Mouse (Mus musculus): ENCODE measurements around the gene Gmpr2. TPM values are rescaled to one million over a fixed set of nuclear protein-coding genes. Genes with fewer than 3 reads are reported as not detected.

Gmpr2 gene
- polyA plus RNA-seq, 1 experiment from 2014 or later: 63.4 TPM

DNA sequence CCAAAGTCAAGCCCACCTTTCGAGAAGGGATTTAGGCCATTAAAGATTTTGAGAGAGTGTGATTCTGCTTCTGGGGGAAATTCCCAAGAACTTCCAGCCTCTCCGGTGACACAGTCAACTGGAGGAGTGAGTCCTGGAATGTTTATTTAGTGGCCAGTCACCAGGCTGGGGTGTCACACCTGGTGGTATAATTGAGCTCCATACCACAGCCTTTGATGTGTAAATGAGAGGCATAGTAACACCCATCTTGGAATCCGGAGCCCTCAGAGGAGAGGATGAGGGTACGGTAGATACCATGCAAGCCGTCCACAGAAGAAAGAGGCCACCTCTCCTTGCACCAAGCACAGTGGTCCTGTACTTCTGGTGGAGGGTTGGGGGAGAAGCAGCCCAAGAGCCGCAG is 31.0 kb downstream of the Gmpr2 start:
- Histone ChIP-seq H3K27ac (ENCODE audit: low read length) (no peak overlapping the region), H3K36me3 (ENCODE audit: control insufficient read depth, insufficient read depth, low read length) (no peaks in the 10 kb centered on the region), H3K4me2 (ENCODE audit: low read depth, low read length) (no peak overlapping the region), H3K27me3 (ENCODE audit: control insufficient read depth, insufficient read depth, low read length) (no peaks in the 10 kb centered on the region), H3K9me3 (replicated peaks; ENCODE audit: control insufficient read depth, low read length) (no peaks in the 10 kb centered on the region), H3K4me1 (ENCODE audit: control insufficient read depth, insufficient read depth, low read length) (no peaks in the 10 kb centered on the region), H3K4me3 (replicated peaks; ENCODE audit: low read length) (no peak overlapping the region), H3K9ac (ENCODE audit: low read length) (no peak overlapping the region)
- no peak for ATAC-seq (ENCODE audit: insufficient read depth, low FRiP score)
- 46% methylated on average over 6 of the region's 6 CpGs for WGBS

DNA sequence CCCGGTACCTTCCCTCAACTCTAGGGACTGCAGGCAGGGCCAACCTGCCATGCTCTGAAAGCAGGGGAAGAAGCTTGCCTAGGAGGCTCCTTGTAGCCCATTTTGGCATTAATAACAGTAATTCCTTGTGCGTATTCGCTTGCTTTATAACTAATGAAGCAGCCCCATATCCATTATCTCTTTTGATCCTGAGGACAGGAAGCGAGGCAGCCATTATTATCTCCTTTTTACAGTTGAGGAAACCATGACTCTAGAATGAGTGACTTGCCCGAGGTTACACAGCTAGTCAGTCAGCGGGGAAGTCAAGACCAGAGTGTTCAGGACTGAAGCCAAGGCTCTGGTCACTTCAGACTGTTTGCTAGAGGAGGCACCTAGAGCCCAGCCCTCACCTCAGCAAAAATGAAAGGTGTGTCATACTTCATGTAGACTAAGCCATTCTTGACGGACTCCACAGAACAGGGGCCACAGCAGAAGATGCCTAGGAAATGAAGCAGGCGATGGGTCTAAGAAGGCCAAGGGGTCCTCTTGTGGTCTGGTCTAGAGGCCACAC is 34.4 kb downstream of the Gmpr2 start:
- Histone ChIP-seq H3K27me3 (ENCODE audit: control insufficient read depth, insufficient read depth, low read length) (no peaks in the 10 kb centered on the region), H3K4me3 (replicated peaks; ENCODE audit: low read length) (no peak overlapping the region), H3K9me3 (replicated peaks; ENCODE audit: control insufficient read depth, low read length) (no peaks in the 10 kb centered on the region), H3K36me3 (ENCODE audit: control insufficient read depth, insufficient read depth, low read length) (no peaks in the 10 kb centered on the region), H3K4me1 (ENCODE audit: control insufficient read depth, insufficient read depth, low read length) (no peaks in the 10 kb centered on the region), H3K9ac (ENCODE audit: low read length) (no peak overlapping the region), H3K27ac (ENCODE audit: low read length) (no peak overlapping the region), H3K4me2 (ENCODE audit: low read depth, low read length) (no peak overlapping the region)
- WGBS: 80% methylated on average over 8 of the region's 8 CpGs
- no peak for ATAC-seq (ENCODE audit: insufficient read depth, low FRiP score)

DNA sequence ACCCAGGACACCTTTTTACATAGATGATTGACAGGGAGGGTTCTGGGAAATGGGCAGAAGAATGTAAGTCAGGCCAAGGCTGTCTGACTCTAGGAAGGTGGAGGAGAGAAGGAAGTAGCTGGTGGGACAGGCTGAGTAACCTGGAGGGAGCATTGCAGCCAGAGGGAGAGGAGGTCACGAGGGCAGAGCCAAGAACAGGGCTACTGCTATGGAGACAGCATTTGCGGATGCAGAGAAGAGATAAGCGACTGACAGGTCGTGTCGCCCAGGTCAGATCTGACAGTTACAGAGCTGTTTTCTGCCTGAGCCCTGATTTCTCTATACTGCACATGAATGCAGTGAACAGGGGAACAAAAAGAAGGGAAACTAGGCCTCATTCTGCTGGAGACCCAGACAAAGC is 35.7 kb downstream of the Gmpr2 start:
- H3K27me3 ChIP-seq (ENCODE audit: control insufficient read depth, insufficient read depth, low read length): no peaks in the 10 kb centered on the region
- no peaks in the 10 kb centered on the region for H3K36me3 ChIP-seq (ENCODE audit: control insufficient read depth, insufficient read depth, low read length)
- WGBS: 59% methylated on average over 5 of the region's 5 CpGs

DNA sequence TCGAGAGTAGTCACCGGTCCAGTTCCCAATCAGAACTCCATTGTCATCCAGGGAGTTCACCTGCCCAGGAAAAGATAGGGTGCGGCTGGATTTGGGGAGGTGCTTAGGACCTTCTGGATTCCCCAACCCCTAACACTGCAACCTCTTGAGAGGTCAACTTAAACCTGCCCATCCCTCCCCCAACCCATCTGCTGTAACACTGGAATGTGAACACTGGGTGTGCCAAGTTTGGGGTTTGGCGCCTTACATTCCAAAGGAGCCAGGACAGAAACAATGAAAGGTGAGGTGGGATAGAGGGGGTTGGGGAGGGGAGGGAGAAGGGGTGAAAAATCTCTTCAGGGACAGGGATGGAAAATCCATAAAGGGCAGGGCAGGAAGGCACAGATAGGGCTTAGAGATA is 37.8 kb downstream of the Gmpr2 start:
- no peak overlapping the region for H3K27ac ChIP-seq (ENCODE audit: low read length)
- peaks cover 10% of the 10 kb centered on the region for H3K4me1 ChIP-seq (ENCODE audit: control insufficient read depth, insufficient read depth, low read length)
- H3K9me3 ChIP-seq (replicated peaks; ENCODE audit: control insufficient read depth, low read length): no peaks in the 10 kb centered on the region
- no peaks in the 10 kb centered on the region for H3K36me3 ChIP-seq (ENCODE audit: control insufficient read depth, insufficient read depth, low read length)
- H3K4me2 ChIP-seq (ENCODE audit: low read depth, low read length): 0 out of 2 replicates have a peak overlapping the region, but pooled peaks have one; percentile 20
- H3K4me3 ChIP-seq (replicated peaks; ENCODE audit: low read length): no peak overlapping the region
- no peak overlapping the region for H3K9ac ChIP-seq (ENCODE audit: low read length)
- 64% methylated on average over 4 of the region's 4 CpGs for WGBS
- no peak for ATAC-seq (ENCODE audit: insufficient read depth, low FRiP score)
- no peaks in the 10 kb centered on the region for H3K27me3 ChIP-seq (ENCODE audit: control insufficient read depth, insufficient read depth, low read length)

More for the DNA sequence above, 35.7 kb downstream of the Gmpr2 start:
- H3K9ac ChIP-seq (ENCODE audit: low read length): no peak overlapping the region
- H3K9me3 ChIP-seq (replicated peaks; ENCODE audit: control insufficient read depth, low read length): no peaks in the 10 kb centered on the region
- no peaks in the 10 kb centered on the region for H3K4me1 ChIP-seq (ENCODE audit: control insufficient read depth, insufficient read depth, low read length)
- ATAC-seq (ENCODE audit: insufficient read depth, low FRiP score): no peak
- no peak overlapping the region for H3K4me3 ChIP-seq (replicated peaks; ENCODE audit: low read length)
- H3K27ac ChIP-seq (ENCODE audit: low read length): no peak overlapping the region
- no peak overlapping the region for H3K4me2 ChIP-seq (ENCODE audit: low read depth, low read length)

DNA sequence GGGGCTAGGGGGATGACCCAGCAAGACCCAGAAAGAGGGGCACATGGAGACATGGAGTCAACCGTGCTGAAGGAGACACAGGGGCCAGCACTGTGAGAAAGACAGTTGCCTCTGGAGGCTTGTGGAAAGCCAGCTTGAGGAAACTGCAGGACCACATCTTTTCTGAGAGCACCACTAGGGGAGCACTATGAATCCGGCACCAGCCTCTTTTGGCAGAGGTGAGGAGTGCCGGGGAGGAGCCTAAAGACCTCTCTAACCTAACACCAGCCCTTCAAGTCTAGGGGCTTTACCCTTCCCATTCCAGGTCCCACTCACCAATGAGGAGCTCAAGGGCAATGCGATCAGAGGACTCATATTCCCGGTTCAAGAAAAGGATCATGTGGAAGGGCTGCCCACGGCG is 40.0 kb downstream of the Gmpr2 start:
- Histone ChIP-seq H3K9ac (ENCODE audit: low read length) (peak overlapping the region; percentile 68; the same call in 1 of the 2 replicates), H3K9me3 (replicated peaks; ENCODE audit: control insufficient read depth, low read length) (no peaks in the 10 kb centered on the region), H3K36me3 (ENCODE audit: control insufficient read depth, insufficient read depth, low read length) (no peaks in the 10 kb centered on the region), H3K27ac (ENCODE audit: low read length) (peak overlapping the region; percentile 87), H3K4me1 (ENCODE audit: control insufficient read depth, insufficient read depth, low read length) (peaks cover 15% of the 10 kb centered on the region), H3K27me3 (ENCODE audit: control insufficient read depth, insufficient read depth, low read length) (no peaks in the 10 kb centered on the region), H3K4me2 (ENCODE audit: low read depth, low read length) (peak overlapping the region; percentile 11; the same call in 1 of the 2 replicates), H3K4me3 (replicated peaks; ENCODE audit: low read length) (peak overlapping the region; percentile 37)
- ATAC-seq (ENCODE audit: insufficient read depth, low FRiP score): no peak
- 78% methylated on average over 7 of the region's 7 CpGs for WGBS

DNA sequence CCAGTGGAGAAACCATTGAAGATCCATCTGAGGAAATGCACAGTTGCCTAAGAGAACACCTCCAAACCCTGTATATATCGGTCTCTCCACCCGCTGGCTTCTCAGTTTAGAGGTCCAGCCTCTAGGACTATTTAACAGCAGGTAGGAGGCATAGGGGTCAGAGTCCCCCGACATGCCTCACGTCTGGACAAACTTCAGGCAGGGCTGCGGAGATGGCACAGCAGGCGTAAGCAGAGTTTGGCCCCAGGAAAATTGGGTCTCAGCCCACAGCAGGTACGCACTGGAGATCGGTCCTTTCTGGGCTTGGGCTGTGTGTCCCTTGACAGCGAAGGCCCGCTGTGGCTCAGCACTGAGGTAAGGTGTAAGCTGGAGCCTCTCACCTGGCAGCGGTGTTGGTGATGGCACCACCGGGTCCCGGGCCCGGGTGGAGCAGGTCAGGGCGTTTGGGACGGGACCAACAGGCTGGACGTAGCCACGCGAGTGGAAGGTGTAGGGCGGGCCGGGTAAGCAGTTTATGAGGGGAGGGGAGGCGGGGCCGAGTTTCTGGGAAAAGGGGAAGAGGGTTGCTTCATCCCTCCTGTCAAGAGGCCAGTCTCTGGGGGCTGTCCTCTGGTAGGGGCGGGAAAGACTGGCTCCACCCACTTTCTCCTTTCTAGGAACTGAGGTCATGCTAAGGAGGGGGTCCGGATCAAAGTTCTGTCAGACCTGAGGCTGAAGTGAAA is 41.4 kb downstream of the Gmpr2 start:
- peak overlapping the region; percentile 68 for H3K9ac ChIP-seq (ENCODE audit: low read length)
- H3K27me3 ChIP-seq (ENCODE audit: control insufficient read depth, insufficient read depth, low read length): no peaks in the 10 kb centered on the region
- no peaks in the 10 kb centered on the region for H3K36me3 ChIP-seq (ENCODE audit: control insufficient read depth, insufficient read depth, low read length)
- ATAC-seq (ENCODE audit: insufficient read depth, low FRiP score): peak; percentile 48; the same call in 1 of the 2 replicates
- H3K4me3 ChIP-seq (replicated peaks; ENCODE audit: low read length): peak overlapping the region; percentile 37
- H3K4me2 ChIP-seq (ENCODE audit: low read depth, low read length): peak overlapping the region; percentile 53
- peak overlapping the region; percentile 87 for H3K27ac ChIP-seq (ENCODE audit: low read length)
- peaks cover 15% of the 10 kb centered on the region for H3K4me1 ChIP-seq (ENCODE audit: control insufficient read depth, insufficient read depth, low read length)
- WGBS: 11% methylated on average over 25 of the region's 25 CpGs
- no peaks in the 10 kb centered on the region for H3K9me3 ChIP-seq (replicated peaks; ENCODE audit: control insufficient read depth, low read length)

DNA sequence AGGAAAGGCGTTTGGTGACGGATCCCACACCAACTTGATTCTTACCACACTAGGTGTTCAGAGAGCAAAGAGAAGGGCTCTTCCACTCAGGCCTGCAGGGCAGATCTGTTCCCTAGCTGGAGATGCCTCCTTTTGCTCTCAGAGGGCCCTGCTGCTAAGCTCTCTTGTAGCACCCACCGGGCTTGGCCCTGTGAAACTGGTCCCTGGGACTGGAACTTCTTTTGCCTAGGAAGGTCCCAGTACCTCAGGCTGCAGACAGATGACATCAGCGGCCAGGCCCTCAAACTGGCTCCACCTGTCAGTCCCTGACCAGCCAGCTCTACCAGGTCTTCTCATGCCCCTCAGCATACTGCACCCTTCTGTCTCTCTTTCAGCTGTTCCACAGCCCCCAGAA is 42.0 kb downstream of the Gmpr2 start, which contains the start of gene Tgm1:
TSS of gene Tgm1 (minus strand) at position 198 of the 394 bp plus-strand sequence.
- H3K4me1 ChIP-seq (ENCODE audit: control insufficient read depth, insufficient read depth, low read length): peaks cover 15% of the 10 kb centered on the region
- 23% methylated on average over 4 of the region's 4 CpGs for WGBS

DNA sequence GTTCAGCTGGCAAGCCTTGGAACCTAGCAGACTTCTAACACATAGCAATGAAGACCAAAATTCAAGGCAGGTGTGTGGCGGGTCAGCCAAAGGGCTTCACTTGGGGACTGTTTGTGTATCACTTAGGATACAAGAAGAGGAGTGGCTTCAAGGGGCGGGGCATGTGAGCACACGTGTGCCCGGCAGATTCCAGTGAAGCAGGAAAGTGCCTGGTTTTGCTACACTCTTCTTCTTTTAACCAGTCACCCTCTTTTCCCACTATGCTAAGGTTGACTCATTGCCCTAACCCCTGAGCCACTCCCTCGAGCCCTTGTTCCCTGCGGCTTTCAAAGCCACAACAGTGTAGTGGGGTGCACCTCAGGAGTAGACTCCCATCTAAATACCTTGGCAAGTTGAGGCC is 43.2 kb downstream of the Gmpr2 start:
- Histone ChIP-seq H3K36me3 (ENCODE audit: control insufficient read depth, insufficient read depth, low read length) (no peaks in the 10 kb centered on the region), H3K9me3 (replicated peaks; ENCODE audit: control insufficient read depth, low read length) (no peaks in the 10 kb centered on the region), H3K4me3 (replicated peaks; ENCODE audit: low read length) (no peak overlapping the region), H3K27ac (ENCODE audit: low read length) (peak overlapping the region; percentile 87), H3K4me2 (ENCODE audit: low read depth, low read length) (no peak overlapping the region), H3K9ac (ENCODE audit: low read length) (no peak overlapping the region), H3K27me3 (ENCODE audit: control insufficient read depth, insufficient read depth, low read length) (no peaks in the 10 kb centered on the region), H3K4me1 (ENCODE audit: control insufficient read depth, insufficient read depth, low read length) (peaks cover 15% of the 10 kb centered on the region)
- ATAC-seq (ENCODE audit: insufficient read depth, low FRiP score): peak; percentile 78
- 30% methylated on average over 6 of the region's 6 CpGs for WGBS

More for the DNA sequence above, 42.0 kb downstream of the Gmpr2 start, which contains the start of gene Tgm1:
- Histone ChIP-seq H3K9ac (ENCODE audit: low read length) (peak within 1 kb of the TSS; percentile 68), H3K36me3 (ENCODE audit: control insufficient read depth, insufficient read depth, low read length) (no peaks in the 10 kb centered on the region), H3K4me2 (ENCODE audit: low read depth, low read length) (peak within 1 kb of the TSS; percentile 53), H3K9me3 (replicated peaks; ENCODE audit: control insufficient read depth, low read length) (no peaks in the 10 kb centered on the region), H3K4me3 (replicated peaks; ENCODE audit: low read length) (peak within 1 kb of the TSS; percentile 37), H3K27me3 (ENCODE audit: control insufficient read depth, insufficient read depth, low read length) (no peaks in the 10 kb centered on the region), H3K27ac (ENCODE audit: low read length) (peak within 1 kb of the TSS; percentile 87)
- ATAC-seq (ENCODE audit: insufficient read depth, low FRiP score): no peak

DNA sequence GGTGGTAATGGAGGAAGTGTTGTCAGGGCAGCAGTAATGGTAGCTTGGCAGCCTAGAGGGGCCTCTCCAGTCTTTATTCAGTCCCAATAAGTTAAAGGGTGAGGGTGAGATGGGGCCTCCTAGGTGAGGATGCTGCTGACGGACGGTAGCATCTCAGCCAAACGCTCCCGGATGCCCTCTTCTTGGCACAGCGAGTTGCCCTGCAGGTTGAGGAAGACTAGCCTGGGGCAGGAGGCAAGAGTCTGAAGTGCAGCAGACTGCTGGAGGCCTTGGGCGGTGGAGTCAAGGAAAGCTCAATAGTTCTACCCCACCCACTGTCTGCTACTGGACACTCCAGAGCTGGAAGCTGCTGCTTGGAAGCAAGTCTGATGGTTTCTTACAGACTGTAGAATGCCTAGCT is 44.5 kb downstream of the Gmpr2 start:
- H3K27ac ChIP-seq (ENCODE audit: low read length): peak overlapping the region; percentile 79
- ATAC-seq (ENCODE audit: insufficient read depth, low FRiP score): no peak
- H3K4me2 ChIP-seq (ENCODE audit: low read depth, low read length): no peak overlapping the region
- no peaks in the 10 kb centered on the region for H3K27me3 ChIP-seq (ENCODE audit: control insufficient read depth, insufficient read depth, low read length)
- H3K9ac ChIP-seq (ENCODE audit: low read length): no peak overlapping the region
- no peaks in the 10 kb centered on the region for H3K9me3 ChIP-seq (replicated peaks; ENCODE audit: control insufficient read depth, low read length)
- WGBS: 92% methylated on average over 6 of the region's 6 CpGs
- H3K36me3 ChIP-seq (ENCODE audit: control insufficient read depth, insufficient read depth, low read length): no peaks in the 10 kb centered on the region
- no peak overlapping the region for H3K4me3 ChIP-seq (replicated peaks; ENCODE audit: low read length)
- peaks cover 17% of the 10 kb centered on the region for H3K4me1 ChIP-seq (ENCODE audit: control insufficient read depth, insufficient read depth, low read length)
